Mouse (Mus musculus) kidney, adult 9 months (tissue): Measurements from ENCODE around the gene Itprid2.

ENCODE experiments used
- DNase-seq: peaks from one replicate; pipeline ENCODE4 v3.0.0; 2022

Gene Itprid2

DNA sequence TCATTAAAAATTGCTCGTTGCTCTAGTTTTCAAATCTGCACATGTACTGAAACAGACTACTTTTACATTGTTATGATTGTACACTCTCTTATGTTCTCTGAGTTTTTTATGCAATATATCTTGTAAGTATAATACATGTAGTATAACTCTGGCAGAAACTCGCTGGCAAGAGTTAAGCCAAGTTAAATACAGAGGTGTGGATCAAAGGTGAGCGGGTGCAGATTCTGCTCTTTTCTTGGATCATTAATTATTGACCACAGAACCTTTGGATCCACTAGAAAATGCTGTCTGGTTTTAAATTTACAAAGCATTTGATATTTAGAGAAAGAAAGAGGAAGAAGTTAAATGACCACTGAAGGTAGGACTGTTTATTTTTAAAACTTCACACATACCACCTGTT is 16.5 kb downstream of the Itprid2 start:
- DNase-seq: peak; percentile 84

DNA sequence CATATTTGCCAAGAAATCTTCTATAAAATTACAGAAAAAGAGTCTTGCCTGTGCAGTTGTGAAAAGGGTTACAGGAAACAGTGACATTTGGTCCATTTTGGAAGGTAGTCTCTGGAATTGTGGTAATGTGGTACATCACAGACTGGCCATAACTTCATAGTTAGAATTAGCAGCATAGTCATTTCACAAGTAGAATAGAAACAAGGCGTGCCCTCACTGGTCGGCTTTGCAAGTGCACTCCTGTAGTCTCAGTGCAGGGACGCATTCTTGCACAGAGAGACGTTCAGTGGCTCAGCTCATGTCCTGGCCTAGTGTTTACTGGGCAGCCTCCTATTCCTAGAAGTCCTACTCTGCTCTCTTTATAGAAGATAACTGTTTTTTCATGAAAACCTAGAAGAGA is 17.4 kb downstream of the Itprid2 start:
- no peak for DNase-seq

DNA sequence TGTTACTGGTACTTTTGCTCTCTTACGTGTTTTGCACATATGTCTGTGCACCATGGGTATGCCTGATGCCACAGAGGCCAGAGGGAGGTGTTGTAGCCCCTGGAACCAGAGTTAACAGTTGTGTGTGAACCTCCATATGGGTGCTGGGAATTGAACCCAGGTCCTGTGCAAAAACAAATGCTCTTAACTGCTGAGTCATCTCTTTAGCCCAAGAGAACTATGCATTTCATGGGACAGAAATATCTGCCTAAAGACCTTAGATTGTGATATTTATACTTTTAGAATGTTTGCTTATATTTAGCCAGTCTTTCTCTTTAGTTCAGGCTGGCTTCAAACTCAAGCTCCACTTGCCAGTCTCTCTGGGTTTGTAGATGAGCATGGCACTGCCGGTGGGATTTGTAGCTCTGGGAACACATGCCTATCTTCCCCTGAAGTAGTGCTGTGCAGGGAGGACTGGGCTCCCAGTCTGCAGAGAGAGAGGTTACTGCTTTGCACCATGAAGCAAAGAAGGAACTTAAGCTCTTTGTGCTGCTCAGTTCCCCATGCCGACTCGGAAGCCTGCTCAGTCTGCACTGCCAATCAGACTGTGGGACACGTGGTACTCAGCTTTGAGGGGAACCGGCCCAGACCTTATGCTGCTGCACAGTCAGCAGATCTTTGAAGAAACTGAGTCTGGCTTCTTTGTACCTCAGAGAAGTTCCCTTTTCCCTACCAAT is 18.1 kb downstream of the Itprid2 start:
- no peak for DNase-seq

DNA sequence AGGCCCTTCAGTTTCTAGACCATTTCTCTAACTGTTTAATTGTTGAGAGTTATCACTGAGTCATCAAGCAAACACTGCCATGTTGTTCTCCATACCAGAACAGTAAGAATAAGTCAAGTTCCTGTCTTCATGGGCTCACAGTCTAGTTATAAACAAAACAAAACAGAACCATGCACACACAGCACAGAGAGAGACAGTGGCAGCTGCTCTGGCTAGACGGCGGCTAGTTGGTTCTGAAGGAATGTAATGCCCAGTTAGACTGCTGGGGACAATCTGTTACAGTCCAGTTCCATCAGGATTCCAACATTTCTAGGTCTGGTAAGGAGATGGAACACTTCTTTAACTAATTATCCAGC is 18.6 kb downstream of the Itprid2 start:
- DNase-seq: no peak

DNA sequence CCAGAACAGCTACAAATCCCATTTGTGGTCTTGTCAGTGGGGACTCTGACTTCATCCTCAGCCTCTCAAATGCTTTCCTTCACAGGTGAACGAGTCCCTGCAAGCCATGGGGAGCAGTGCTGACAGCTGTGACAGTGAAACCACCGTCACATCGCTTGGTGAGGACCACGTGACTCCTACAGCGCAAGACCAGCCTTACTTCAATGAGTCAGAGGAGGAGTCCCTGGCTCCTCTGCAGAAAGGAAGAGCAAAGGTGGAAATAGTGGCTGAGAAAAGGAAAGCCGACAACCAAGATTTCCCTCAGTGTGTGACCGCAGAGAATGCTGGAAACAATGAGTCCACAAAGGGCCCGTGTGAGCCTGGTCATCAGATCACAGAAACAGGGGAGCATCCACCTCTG is 21.9 kb downstream of the Itprid2 start:
- DNase-seq: no peak

DNA sequence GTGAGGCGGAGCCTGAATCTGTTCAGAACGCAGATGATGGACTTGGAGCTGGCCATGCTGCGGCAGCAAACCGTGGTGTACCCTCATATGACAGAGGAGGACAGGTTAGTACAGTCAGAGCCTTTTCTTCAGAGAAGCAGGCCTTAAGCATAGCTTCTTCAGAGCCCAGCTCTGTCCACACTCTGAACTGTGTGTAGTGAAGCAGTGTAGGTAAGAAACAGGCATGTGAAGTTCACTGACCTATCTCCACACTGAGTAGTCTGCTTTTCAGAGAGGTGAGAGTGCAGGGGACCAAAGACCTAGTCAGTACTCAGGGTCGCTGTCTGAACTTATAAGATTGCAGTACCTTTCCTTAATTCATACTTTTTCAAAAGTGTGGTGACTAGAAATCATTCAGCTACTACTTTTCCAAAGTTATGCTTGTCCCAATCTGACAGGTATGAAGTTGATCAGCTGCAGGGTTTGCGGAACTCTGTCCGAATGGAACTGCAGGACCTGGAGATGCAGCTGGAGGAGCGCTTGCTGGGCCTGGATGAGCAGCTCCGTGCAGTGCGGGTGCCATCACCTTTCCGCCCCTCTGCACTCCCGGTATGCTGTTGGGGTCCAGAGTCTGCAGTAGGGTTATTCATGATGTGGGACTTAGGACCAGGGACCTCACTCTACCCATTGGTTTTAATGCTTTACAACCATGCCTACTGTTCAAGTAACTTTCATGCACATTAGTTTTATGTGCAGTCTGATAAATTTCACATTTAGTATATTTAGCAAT is 25.4 kb downstream of the Itprid2 start:
- peak; percentile 90 for DNase-seq

DNA sequence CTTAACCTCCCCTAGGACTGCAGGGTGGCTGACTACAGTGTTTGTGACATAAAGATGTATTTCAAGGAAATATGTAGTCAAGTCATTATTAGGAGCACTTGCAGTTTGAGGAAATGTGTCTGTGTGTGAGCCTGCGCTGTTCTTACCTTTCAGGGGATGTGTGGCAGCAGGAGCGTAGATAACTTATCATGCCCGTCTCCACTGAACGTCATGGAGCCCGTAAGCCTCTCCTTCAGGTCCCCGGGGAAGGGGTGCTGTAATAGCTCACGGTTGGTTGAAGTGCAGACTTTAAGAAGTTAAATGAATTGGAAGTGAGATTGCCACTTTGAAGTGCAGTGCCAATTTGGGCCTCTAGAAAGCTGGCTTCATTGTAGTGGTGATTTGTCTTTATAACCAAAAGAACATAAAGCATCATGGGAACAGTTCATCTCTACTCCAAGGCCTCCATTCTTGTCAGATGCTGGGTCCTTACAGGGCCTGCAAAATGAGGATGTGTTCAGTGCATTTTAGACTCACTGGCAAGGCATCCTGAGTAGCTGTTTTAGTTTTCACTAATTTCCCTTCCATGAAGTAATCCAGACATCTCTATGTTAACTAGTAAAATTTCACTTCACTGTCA is 26.4 kb downstream of the Itprid2 start:
- DNase-seq: no peak

DNA sequence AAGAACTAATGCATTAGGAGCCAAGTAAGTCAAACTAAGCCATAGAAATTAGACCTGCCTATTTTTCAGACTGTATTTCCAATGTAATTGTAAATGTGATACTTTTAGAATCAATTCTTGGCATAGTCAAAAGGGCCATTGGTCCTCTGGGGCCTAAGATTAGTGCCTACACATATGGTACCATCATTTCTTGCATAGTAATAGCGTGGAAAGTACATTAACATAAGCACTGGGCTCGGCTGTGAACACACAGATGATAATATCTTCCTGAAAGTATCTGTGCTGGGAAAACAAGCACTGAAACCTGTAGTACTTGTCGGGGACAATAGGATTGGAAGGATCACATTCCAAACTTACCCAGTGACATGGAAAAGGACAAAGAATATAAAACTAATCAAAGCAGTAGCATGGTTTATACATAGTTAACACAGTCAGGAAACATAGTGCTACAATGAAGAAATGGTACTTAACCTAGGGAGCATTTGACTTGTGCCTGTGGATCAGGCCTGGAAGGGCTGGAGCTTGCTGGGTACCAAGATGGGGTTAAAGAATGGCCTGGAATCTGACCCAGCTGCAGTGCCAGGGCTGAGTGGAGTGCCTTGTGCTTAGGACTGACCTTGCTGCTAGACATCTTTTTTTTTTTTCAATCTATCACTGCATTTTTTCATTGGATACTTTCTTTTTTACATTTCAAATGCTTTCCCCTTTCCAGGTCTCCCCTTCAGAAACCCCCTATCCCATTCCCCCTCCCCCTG is 29.6 kb downstream of the Itprid2 start:
- peak; percentile 72 for DNase-seq

DNA sequence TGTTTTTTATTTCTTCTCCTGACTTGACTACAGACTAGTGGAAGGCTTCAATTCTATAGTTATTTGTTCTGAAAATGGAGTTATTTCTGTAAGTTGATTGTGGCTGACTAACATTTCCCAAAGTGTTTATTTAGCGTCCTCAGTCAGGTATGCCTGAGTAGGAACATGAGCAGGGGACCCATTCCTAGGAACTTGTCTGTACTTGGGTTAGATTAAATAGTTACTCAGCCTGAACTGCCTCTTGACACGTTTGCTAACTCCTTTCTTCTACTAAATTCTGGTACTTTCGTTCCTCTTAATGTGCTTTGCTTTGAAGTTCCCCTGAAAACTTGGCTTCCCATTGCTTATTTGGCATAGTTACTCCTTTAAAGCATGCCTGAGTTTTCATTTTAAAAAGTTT is 30.3 kb downstream of the Itprid2 start:
- DNase-seq: no peak

DNA sequence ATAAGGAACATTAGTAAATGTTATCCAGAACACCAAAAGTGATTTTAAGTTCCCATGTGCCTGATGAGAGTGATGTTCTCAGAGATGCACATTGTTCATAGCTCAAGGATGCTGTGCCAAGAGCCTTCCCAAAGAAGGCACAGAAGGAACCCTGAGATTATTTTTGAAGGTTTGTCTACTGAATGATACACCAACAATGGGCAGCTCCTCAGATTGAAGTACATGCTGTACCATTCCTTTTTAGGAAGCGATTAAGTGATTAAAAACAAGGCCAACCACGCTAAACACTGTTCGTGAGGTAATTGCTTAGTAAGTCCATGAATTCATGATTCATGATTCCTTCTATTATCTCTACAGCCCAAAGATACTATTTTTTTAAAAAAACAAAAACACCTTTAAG is 40.1 kb downstream of the Itprid2 start:
- DNase-seq: no peak

DNA sequence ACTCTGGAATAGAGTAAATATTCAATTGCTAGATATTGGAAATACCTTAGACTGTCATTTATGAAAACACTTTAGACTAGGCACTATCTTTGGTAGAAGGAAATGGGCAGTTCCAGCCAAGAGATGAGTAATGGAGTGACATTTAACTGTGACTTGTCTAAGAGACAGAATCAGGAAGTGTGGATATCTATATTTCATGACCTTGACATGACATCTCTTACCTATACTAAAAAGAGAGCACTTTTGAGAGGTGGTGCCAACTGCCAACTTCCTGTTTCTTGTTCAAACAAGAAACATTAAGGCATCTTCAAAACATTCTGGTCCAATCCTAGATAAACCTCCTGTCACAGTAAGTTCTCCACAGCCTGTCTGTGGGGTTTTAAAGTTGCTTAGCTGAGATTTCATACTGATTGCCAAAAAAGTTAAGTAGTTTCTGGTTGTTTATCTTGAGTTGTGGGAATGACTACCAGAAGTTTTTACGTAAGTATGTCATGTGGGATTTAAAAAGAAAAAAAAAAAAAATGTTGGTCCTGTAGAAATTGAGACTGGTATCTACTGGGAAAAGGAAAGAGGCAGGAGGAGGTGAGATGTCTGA is 42.6 kb downstream of the Itprid2 start:
- no peak for DNase-seq

DNA sequence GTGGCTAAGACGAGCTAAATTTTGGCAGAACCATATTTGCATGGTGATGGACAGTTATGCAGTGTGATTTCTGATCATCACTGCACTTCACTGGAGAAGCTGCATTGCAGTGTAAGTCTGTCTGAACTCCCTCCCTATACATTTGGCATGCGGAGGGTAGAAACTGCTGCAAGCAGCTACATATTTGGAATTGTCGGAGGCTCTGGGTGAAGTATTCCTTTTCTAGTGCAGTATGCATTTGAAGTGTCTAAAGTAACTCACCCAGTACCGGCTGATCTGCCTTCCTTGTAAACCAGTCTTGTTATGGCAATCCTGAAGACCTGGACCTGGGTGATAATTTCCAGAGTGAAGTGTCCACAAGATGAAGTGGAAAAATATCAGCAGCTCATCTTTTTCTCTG is 46.5 kb downstream of the Itprid2 start:
- no peak for DNase-seq

DNA sequence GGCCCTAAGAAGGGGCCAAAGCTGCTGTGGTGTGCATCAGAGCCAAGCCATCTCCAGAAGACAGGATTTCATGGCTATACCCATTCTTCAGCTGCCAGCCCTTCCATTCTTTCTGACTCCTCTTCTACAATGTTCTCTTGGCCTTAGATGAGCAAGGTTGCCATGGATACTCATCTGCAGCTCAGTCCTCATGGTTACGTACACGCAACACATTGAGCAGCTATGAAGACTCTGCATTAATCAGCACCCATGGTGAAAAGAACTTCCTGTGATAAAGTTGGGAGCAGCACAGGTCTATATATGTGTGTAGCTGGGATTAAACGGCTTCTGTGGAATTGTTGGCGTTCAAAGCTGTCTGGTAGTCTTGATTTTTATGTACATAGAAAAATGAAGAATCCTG is 48.1 kb downstream of the Itprid2 start:
- no peak for DNase-seq

DNA sequence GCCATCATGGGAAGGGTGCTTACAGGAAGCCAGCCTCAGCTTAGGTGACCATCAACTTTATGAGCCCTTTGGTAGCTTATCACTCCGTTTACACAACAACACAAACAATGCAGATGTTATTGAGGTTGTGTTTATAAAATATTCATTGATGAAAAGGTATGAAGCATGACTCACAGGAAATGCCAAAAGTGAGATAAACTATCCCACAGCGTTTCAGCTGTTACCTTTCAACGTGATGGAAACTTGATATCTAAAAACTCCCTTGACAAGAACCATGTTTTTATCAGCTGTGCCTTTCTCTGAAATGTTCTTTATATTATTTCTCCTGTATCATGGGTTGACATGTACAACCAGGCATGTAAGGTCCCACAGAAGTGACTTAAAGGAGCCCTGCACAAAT is 55.7 kb downstream of the Itprid2 start:
- DNase-seq: no peak

DNA sequence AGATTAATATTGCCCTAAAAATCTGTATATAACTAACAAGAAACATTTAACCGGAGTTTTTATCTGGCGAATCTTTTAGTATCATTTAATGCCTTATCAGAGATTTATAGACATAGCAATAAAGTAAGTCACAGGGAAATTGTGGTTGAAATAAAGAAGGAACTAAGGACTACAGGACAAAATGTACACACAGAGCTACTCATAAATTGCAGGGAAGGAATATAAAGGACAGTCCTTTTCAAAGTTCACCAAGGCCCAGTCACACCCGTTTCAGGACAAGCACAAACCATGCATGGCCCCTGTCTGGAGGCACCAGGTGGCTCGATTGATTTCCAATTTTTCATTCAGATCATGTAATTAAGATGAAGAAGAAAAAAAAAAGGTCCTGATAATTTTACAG is 60.0 kb downstream of the Itprid2 start:
- DNase-seq: no peak

DNA sequence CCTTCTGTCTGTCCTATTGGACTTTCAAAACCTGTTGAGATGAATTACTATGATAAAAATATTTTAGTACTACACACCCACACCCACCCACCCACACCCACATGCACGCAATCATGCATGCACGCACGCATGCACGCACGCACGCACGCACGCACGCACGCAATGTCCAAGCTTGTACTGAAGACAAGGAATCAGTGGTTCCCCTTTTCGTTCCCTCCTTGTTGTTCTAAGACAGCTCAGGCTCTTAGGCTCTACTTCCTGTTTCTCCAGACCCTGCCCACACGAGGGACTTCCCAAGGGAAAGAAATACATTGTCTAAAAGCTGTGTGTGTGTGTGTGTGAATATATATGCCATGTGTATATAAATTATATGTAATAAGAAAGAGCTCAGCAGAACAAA is 60.8 kb downstream of the Itprid2 start:
- DNase-seq: no peak

DNA sequence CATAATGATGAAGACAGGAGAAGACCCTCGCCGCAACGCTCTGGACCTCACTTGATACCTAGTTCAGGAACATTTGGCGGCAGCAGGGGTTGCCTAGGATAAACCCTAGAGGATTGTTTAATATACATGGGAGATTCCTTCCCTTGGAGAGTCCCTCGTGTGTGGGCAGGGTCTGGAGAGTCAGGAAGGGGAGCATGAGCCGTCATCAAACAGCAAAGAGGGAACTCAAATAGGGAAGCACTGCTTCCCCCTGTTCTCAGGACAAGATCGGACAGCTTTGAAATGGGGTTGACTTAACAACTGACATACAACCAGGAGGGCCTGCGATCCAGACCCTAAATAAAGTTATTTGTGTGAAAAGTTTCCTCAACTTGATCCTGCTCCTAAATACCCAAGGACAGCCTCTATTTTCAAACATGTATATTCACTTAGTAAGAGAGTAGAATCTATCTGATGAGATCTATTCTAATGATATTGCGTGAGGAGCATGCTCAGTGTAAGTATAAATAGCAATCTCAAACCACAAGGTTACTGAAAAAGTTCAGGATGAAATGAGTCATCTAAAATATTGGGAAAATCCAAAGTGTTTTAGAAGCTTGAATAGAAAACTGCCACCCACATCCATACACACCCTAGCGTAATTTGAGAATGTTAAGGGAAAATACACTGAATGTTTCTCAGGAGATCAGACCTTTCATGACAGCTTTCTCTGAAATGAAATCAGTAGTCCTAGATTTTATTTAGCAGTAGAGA is 61.5 kb downstream of the Itprid2 start:
- no peak for DNase-seq

DNA sequence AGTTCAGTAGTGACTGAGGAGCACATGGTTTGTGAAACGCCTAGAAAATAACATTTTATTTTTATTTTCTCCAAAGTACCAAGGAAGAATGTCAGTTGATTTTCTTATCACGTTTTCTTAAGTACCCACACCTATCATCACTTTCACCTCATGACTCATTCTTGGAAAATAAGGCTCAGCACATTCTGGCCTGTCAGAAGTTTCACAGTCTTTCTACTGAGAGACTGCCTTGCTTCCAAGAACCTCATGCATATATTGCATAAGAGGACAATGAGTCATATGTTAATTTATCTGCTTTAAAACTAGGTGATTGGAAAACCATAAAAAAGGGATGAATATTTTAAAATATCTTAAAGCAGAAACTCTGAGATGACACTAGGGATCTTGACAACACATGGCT is 63.0 kb downstream of the Itprid2 start:
- no peak for DNase-seq

DNA sequence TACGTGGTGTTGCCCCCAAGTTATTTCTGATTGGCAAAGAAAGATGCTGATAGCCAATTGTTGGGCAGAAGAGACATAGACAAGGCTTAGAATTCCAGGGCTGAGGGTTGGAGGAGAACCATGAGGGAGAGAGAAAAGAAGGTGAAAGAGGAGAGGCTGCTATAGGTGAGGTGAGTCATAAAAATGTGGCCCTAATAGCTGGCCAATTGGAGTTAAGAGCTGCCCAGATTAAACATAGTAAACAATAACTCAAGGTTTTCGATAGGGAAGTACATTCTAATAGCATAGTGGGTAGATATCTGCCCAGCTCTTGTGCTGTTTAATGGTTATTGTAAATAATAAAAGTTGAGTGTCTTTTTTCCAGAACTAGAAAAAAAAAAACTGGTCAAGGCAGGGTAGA is 69.6 kb downstream of the Itprid2 start:
- DNase-seq: no peak

DNA sequence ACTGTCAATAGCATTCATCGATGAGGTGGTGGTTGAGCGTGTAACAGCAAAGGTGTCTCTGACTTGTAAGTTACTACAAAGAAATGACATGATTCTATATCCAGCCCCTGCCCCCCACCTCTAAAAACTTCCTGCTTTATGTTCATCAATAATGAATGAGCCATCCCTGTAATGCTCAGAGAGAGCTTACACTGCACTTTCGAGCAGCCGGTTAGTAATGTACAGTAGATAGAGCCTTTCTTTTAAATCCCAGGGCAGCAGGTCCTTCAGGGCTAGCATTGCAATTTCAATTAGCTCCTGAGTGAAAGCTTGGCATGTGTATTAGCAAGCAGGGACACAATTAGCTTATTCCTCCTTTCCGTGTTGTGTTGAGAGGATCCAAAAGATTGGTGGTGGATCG is 72.4 kb downstream of the Itprid2 start, which contains the start of gene Ppp1r1c:
Ppp1r1c (plus strand) TSS at position 206 of the 400 bp plus-strand sequence.
- DNase-seq: no peak

DNA sequence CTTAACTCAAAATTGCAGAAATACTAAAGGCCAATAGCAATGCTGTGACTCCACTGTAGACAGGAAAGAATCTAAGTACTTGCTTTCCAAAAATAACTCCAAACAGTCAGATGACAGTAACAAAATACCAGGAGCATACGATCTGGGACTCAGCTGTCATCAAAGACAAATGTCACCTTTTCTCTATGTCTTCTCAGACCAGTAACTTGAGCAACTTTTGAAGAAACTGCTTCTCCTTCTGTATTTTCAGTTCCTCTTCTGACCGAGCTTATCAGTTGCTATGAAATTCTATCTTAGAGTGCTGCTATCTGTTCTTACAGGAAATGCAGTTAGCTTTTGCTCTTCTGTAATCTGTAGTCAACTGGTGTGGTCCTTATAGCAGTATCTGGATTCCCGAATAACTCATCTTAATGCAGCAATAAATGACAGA is 78.5 kb downstream of the Itprid2 start:
- DNase-seq: no peak

DNA sequence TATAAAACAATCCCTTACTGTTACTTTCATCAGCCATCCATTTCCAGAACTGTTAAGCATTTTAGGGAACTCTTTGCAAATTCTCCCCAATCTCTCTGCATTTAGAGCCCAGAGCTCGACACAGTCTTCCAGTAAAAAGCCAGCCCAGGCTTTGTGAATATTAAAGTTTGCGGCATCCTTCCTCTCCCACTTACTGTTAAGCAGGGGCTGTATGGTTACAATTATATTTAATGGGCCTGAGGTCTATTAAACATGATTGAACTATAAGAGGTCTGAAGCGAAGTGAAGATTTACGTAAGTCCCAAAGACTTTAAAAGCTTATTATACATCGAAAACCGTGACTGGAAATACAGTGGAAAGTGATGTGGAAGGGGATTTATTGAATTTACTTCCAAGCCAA is 79.6 kb downstream of the Itprid2 start:
- no peak for DNase-seq
